Mouse (Mus musculus): ENCODE data around the gene Wipf3. TPM values are rescaled to one million over a fixed set of nuclear protein-coding genes. Genes with fewer than 3 reads are reported as not detected.
A peak's percentile ranks its signal among the peaks of the same experiment; 100 is the strongest.

Gene Wipf3
- total RNA-seq, 1 experiment = 1.4 TPM

- H3K36me3 ChIP-seq (ENCODE audit: control insufficient read depth, insufficient read depth, low read length, poor library complexity, severe bottlenecking) = no peaks in the 10 kb centered on the region
- H3K9ac ChIP-seq (ENCODE audit: insufficient read depth, low read depth, low read length, poor library complexity, severe bottlenecking) = no peak overlapping the region
- TF ChIP-seq ZNF384 (IDR thresholded peaks at IDR 0.05; ENCODE audit: low read depth, low read length) = no peak
- no peak for TF ChIP-seq HCFC1 (IDR thresholded peaks at IDR 0.05; ENCODE audit: borderline replicate concordance, insufficient read depth, low read length)
- no peak for TF ChIP-seq ZC3H11A (IDR thresholded peaks at IDR 0.05; ENCODE audit: borderline replicate concordance, low read depth, low read length)
- no peak for TF ChIP-seq MAFK (IDR thresholded peaks at IDR 0.05; ENCODE audit: insufficient read depth, low read depth, low read length)
- TF ChIP-seq CHD2 (IDR thresholded peaks at IDR 0.05; ENCODE audit: low read depth, low read length) = no peak
- H3K27ac ChIP-seq (ENCODE audit: insufficient read depth, low read depth, low read length, poor library complexity, severe bottlenecking) = no peak overlapping the region
- no peaks in the 10 kb centered on the region for H3K9me3 ChIP-seq (ENCODE audit: control insufficient read depth, insufficient read depth, low read depth, low read length)
- in situ Hi-C loops (cut with MboI; ENCODE audit: low sequenced_read_pairs in 2 of 2, unreplicated experiment in 2 of 2) = no loop called here
- no peak for DNase-seq (ENCODE audit: low read depth, low spot score)
- no peak overlapping the region for H3K4me3 ChIP-seq (ENCODE audit: insufficient read depth in 1 of 2, low read depth in 1 of 2, low read length in 2 of 2, poor library complexity in 1 of 2, severe bottlenecking in 1 of 2)
- H3K4me1 ChIP-seq (ENCODE audit: control insufficient read depth in 2 of 2, insufficient read depth in 2 of 2, low read length in 2 of 2, poor library complexity in 1 of 2) = 0 out of 4 replicates have a peak, but pooled peaks cover 0 to 2% of the 10 kb centered on the region in 2 experiments
Measured at GRCm38 (mm10) chr6:54412879-54413278, 16.5 kb upstream of the Wipf3 start.

DNA sequence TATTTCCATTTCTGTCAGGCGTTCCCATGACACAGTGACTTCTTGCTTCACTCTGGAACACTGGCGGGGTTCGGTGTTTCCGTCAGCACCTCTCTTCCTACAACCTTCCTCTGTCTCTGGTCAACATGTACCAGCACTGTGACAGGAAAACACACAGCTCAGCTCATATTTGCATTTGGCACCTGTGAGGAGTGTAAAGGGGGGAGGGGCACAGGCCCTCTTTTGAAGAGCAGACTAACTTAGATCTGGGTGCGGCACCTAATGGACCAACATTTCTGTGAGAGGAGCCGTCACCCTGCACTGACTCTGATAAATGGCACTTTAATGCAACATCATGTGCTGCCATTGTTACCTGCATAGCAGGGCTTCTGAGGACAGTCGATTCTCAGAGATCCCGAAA, 4.2 kb upstream of the Wipf3 start:
- Histone ChIP-seq H3K9ac (ENCODE audit: insufficient read depth, low read depth, low read length, poor library complexity, severe bottlenecking) (no peak overlapping the region), H3K4me3 (ENCODE audit: insufficient read depth in 1 of 2, low read depth in 1 of 2, low read length in 2 of 2, poor library complexity in 1 of 2, severe bottlenecking in 1 of 2) (no peak overlapping the region), H3K4me1 (ENCODE audit: control insufficient read depth in 2 of 2, insufficient read depth in 2 of 2, low read length in 2 of 2, poor library complexity in 1 of 2) (peaks cover 0 to 2% of the 10 kb centered on the region in 2 experiments; a peak in 1 of 4 replicates), H3K36me3 (ENCODE audit: control insufficient read depth, insufficient read depth, low read length, poor library complexity, severe bottlenecking) (no peaks in the 10 kb centered on the region), H3K27ac (ENCODE audit: insufficient read depth, low read depth, low read length, poor library complexity, severe bottlenecking) (no peak overlapping the region), H3K9me3 (ENCODE audit: control insufficient read depth, insufficient read depth, low read depth, low read length) (no peaks in the 10 kb centered on the region)
- DNase-seq (ENCODE audit: low read depth, low spot score) = no peak
- in situ Hi-C loops (cut with MboI; ENCODE audit: low sequenced_read_pairs in 2 of 2, unreplicated experiment in 2 of 2) = no loop called here
- no peak for TF ChIP-seq CHD2 (IDR thresholded peaks at IDR 0.05; ENCODE audit: low read depth, low read length)
- TF ChIP-seq HCFC1 (IDR thresholded peaks at IDR 0.05; ENCODE audit: borderline replicate concordance, insufficient read depth, low read length) = no peak
- no peak for TF ChIP-seq ZC3H11A (IDR thresholded peaks at IDR 0.05; ENCODE audit: borderline replicate concordance, low read depth, low read length)
- TF ChIP-seq MAFK (IDR thresholded peaks at IDR 0.05; ENCODE audit: insufficient read depth, low read depth, low read length) = no peak
- no peak for TF ChIP-seq ZNF384 (IDR thresholded peaks at IDR 0.05; ENCODE audit: low read depth, low read length)

GRCm38 (mm10) chr6:54428850-54429446, 455 bp upstream of the Wipf3 start:
- Histone ChIP-seq H3K27ac (ENCODE audit: insufficient read depth, low read depth, low read length, poor library complexity, severe bottlenecking) (no peak overlapping the region), H3K4me1 (ENCODE audit: control insufficient read depth in 2 of 2, insufficient read depth in 2 of 2, low read length in 2 of 2, poor library complexity in 1 of 2) (peaks cover 0 to 2% of the 10 kb centered on the region in 2 experiments; a peak in 1 of 4 replicates), H3K9ac (ENCODE audit: insufficient read depth, low read depth, low read length, poor library complexity, severe bottlenecking) (0 out of 2 replicates have a peak overlapping the region, but pooled peaks have one; percentile 24), H3K36me3 (ENCODE audit: control insufficient read depth, insufficient read depth, low read length, poor library complexity, severe bottlenecking) (no peaks in the 10 kb centered on the region), H3K4me3 (ENCODE audit: insufficient read depth in 1 of 2, low read depth in 1 of 2, low read length in 2 of 2, poor library complexity in 1 of 2, severe bottlenecking in 1 of 2) (peak overlapping the region; percentile 63 to 71), H3K9me3 (ENCODE audit: control insufficient read depth, insufficient read depth, low read depth, low read length) (no peaks in the 10 kb centered on the region)
- DNase-seq (ENCODE audit: low read depth, low spot score) = no peak
- TF ChIP-seq ZNF384 (IDR thresholded peaks at IDR 0.05; ENCODE audit: low read depth, low read length) (no peak), HCFC1 (IDR thresholded peaks at IDR 0.05; ENCODE audit: borderline replicate concordance, insufficient read depth, low read length) (no peak), MAFK (IDR thresholded peaks at IDR 0.05; ENCODE audit: insufficient read depth, low read depth, low read length) (no peak), CHD2 (IDR thresholded peaks at IDR 0.05; ENCODE audit: low read depth, low read length) (no peak), ZC3H11A (IDR thresholded peaks at IDR 0.05; ENCODE audit: borderline replicate concordance, low read depth, low read length) (no peak)
- in situ Hi-C loops (cut with MboI; ENCODE audit: low sequenced_read_pairs in 2 of 2, unreplicated experiment in 2 of 2) = no loop called here

DNA sequence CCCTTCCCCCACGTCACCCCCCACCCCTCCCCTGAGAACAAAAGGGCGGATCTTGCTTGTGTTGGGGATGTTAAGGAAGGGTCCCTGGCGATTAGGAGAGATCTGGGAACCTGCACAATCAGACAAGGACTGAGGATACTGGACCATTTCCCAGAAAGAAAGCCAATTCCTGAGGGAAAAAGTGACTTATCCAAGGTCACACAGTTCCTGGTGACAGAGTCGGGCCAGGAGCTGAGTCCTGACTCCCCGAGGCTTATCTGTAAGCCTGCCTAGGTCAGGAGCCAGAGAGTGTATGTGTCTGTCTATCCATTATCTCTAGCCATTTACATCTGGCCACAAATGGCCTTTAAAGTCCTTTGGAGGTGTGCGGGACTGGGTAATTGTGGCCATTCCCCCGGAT, 818 bp downstream of the Wipf3 start:
- peak overlapping the region; percentile 63 to 71 for H3K4me3 ChIP-seq (ENCODE audit: insufficient read depth in 1 of 2, low read depth in 1 of 2, low read length in 2 of 2, poor library complexity in 1 of 2, severe bottlenecking in 1 of 2)
- no peak for TF ChIP-seq MAFK (IDR thresholded peaks at IDR 0.05; ENCODE audit: insufficient read depth, low read depth, low read length)
- TF ChIP-seq ZC3H11A (IDR thresholded peaks at IDR 0.05; ENCODE audit: borderline replicate concordance, low read depth, low read length) = no peak
- no peak for TF ChIP-seq ZNF384 (IDR thresholded peaks at IDR 0.05; ENCODE audit: low read depth, low read length)
- no peak for TF ChIP-seq CHD2 (IDR thresholded peaks at IDR 0.05; ENCODE audit: low read depth, low read length)
- TF ChIP-seq HCFC1 (IDR thresholded peaks at IDR 0.05; ENCODE audit: borderline replicate concordance, insufficient read depth, low read length) = no peak
- no peak overlapping the region for H3K9ac ChIP-seq (ENCODE audit: insufficient read depth, low read depth, low read length, poor library complexity, severe bottlenecking)
- H3K4me1 ChIP-seq (ENCODE audit: control insufficient read depth in 2 of 2, insufficient read depth in 2 of 2, low read length in 2 of 2, poor library complexity in 1 of 2) = peaks cover 0 to 2% of the 10 kb centered on the region in 2 experiments; a peak in 1 of 4 replicates
- H3K9me3 ChIP-seq (ENCODE audit: control insufficient read depth, insufficient read depth, low read depth, low read length) = no peaks in the 10 kb centered on the region
- DNase-seq (ENCODE audit: low read depth, low spot score) = no peak
- in situ Hi-C loops (cut with MboI; ENCODE audit: low sequenced_read_pairs in 2 of 2, unreplicated experiment in 2 of 2) = no loop called here
- H3K27ac ChIP-seq (ENCODE audit: insufficient read depth, low read depth, low read length, poor library complexity, severe bottlenecking) = no peak overlapping the region
- H3K36me3 ChIP-seq (ENCODE audit: control insufficient read depth, insufficient read depth, low read length, poor library complexity, severe bottlenecking) = no peaks in the 10 kb centered on the region

All from ES-E14 (cell line).